Mouse (Mus musculus): ENCODE measurements around the gene Setd1b.

Setd1b gene

DNA sequence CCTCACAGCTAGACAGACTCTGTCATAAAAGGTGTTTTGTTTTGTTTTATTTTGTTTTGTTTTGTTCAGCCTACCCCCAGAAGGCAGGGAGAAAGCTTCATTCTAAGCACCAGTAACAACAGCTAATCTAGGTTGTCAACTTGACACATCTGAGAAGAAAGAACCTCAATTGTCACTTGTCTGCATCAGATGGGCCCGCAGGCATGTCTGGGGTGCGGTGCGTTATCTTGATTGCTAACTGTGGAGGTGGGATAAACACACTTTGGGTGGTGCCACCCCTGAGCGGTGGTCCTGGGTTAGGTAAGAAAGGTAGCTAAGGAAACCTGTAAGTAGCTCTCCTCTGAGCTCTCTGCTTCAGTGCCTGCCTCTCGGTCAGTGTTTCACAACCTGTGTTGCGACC is 15.0 kb upstream of the Setd1b start:
- no peak for DNase-seq (ENCODE audit: low spot score in 2 of 2)

DNA sequence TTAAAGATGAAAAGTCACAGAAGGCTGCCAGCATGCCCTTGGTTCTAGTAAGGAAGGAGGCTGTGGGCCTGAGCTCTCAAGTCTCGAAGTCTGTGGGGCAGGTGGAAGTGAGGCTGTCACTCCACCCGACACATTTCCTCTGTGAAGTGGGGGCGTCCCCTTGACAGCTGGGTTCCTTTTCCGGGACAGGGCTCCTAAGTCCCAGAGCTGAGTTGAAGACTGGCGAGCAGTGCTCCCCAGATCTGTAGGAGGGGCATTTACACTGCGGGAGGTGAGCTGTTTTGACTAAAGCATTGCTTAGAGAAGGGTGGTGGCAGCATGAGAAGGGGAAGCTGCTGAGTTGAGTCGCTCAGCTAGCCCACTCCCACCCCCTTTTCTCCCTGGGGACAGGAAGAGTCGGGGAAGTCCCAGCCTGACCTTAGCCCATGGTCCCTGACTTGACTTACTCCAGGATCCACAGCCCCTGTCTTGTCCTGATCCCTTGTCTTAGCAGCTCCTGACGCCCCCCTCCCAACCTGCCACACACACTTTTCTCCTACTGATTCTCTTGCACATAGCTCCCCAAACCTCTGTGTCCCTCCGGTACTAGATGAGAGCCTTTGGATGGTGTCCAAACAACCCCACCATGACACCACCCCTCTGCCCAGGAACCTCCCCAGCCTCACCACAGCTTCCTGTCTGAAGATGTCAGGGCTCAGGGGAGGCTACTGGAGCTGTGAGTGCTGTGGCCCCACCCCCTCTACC is 13.4 kb upstream of the Setd1b start:
- no peak for DNase-seq (ENCODE audit: low spot score in 2 of 2)

DNA sequence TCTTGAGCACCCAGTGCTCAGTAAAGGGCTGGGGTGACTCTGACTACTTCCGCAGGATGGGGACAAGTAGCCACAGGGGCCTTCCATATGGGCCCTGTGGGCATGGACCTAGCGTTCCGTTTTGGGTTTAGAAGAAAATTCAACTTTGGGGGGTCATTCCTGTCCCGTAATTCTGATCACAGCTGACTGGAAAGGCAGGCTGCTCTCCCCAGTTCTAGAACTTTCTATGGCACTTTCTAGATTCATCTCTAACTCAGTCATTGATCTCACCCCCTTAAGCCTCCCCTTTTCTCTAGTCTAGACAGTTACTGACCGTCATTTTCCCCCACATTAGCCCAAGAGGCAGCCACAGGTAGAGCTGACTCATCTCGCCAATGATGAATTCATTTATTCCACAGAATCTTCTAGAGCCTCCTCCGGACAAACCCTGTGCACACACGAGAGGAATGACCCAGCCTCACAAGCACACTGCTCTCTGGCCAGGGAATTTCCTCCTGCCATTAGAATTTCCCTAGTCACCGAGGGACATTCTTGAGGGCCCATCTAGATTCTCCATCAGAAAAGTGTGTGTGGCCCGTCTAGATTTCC is 12.7 kb upstream of the Setd1b start:
- no peak for DNase-seq (ENCODE audit: low spot score in 2 of 2)

DNA sequence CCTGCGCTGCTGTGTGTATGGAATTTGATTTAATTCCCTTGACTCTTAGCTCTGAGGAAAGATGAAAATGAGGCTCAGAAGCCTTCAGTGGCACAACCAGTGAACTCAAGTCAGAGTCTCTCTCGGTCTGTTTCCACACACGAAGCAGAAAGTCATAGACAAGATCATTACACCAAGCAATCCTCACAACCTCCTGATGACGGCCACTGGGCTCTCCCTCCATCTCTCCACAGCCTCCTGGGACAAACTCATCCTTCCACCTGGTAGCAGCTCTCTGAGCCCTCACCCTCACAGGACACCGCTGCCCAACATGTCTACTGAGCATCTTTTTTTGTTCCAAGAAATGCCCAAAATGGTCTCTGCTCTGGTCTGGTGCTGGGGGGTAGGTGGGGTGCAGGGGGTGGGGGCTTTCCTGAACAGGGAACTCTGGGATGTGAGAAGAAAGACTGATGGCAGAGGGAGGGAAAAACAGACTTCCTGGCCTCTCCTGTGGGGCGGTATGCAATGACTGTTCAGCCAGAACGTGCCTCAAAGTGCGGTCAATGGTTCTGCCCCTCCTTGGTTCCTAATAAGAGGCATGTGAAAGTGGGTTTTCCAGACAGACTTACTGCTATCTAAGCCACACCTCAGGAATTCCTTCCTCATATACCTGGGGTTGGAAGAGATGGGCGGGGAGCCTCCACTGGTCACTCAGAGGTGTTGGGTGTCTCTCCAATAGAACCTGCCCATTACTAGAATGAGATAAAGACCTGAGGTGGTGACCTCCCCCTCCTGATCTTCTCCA is 11.8 kb upstream of the Setd1b start:
- no peak for DNase-seq (ENCODE audit: low spot score in 2 of 2)

DNA sequence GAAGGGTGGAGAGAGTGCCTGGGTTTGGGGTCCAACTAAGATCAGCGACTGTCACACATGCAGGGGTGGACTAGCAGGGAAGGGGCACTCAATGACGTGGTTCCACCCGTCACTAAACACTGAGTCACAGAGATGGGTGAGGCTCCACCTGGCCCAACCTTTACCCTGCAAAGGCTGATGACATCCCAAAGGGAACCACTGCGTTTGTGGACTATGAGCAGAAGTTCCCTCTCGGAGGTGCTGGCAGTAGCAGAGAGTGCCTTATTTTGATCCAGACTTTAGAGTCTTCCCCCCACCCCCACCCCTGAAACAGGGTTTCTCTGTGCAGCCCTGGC is 11.2 kb upstream of the Setd1b start:
- DNase-seq (ENCODE audit: low spot score in 2 of 2), result no peak

DNA sequence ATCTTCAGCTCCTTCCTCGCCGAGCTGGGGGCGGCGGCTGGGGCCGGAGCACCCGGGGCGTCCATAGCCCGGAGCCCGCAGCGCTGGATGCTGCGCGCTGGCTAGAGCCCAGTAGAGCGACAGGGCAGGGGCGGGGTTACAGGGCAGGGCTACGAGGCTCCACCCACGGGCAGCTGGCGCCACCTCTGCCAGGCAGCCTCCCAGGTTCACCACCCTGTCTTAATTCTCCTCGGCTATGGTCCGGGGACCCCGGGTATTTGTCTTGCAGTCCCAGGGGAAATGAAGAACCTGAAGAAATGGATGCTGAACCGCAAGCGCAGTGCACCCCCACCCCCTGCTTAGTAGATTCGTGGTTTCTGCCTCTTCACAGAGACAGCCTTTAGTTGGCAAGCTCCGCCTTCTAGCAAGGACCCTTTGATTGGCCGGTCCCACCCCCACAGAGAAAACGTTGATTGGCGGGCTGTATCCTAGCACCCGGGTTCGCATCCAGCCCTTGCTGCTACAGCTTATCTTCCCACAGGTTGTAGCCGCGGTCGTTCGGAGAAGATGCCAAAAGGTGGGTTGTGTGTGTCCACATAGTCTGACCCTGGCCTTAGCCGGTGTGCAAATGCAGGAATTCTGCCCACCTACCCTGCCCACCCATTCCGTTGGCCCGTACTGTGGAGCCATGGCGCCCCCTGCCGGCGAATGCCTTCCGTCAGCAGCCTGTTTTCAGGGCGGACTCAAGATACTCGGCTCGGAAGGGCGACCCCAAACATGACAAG is 9.5 kb upstream of the Setd1b start, which contains the start of gene Rhof:
Gene Rhof, minus strand, starts transcription at position 385 of the 764 bp plus-strand sequence.
- DNase-seq (ENCODE audit: low spot score in 2 of 2), result peak; percentile 83 to 89

DNA sequence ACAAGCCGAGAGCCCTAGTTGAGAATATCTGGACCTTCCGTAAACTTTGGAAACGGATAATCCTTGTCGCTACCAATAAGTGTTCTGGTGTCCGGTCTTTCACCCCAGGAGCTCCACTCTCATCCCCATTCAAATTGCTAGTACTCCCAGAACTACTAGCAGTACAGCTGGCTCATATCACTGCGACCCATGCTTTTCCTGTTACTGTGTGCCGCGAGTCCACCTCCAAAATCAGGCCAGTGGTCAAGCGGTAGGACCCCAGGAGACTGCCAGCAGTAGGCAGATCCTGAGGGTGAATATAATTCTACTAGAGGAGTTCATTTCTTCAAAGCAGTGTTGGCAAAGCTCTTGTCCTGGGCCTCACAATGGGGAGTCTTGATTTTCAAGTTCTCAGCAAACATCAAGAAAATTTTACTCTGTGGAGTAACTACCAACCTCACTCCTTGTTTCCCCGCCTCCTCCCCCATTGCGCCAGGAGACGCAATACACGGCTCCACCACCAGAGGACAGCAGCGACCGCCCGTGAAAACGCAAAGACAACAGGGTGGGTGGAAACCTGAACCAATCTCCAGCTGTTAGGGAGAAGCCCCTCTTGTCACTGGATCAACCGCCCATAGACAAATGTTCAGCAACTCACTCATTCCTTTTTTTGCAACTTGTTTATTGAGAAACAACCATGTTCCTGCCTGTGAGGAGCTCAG is 8.8 kb upstream of the Setd1b start:
- DNase-seq (ENCODE audit: low spot score in 2 of 2), result peak; percentile 92

DNA sequence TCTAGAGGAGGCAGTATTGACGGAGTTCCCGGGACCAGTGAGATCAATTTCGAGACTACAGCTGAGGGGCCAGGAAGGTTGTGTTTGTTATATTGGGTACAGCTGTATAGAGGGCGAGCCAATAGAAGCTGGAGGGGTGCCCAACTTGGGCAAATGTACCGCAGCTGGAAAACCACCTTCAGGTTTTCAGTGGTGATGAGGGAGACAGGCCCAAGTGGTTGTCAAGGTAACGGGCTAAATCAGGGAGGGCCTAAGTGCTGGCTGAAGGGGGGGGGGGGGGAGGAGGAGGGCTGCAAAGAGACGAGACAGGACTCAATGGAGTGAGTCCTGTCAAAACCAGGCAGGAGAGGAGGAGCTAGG is 8.2 kb upstream of the Setd1b start:
- no peak for DNase-seq (ENCODE audit: low spot score in 2 of 2)

DNA sequence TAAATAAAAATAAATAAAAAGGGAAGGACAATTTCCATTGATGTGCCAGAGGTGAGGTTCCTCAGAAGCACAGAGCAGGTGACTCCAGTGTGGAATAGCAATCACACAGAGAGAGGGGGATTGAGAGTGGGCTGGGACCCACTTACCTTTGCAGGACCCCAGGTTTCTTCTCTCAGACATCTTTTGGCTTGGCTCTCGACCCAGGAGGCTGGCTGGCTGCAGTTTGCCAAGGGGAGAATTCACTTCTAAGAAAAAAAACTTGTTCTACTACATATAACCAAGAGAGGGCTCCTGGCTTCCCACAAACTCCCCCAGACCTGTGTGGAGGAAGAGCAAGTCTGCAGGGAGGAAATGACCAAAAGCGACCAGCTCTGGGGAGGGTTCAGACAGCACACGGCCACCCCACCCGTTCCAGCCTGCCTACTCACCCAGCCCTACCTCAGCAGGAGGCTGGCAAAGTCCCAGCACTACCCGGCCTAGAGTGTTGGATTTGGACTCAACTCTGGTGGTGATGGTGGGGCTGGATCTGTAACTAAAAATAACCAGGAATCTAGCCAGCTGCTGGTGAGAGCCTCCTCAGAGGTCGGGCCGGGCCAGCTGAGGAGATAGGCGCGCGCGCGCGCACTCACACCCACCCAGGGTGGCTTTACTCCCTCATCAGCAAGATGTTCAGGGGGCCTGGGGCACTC is 7.7 kb upstream of the Setd1b start:
- peak; percentile 49 to 60 for DNase-seq (ENCODE audit: low spot score in 2 of 2)

DNA sequence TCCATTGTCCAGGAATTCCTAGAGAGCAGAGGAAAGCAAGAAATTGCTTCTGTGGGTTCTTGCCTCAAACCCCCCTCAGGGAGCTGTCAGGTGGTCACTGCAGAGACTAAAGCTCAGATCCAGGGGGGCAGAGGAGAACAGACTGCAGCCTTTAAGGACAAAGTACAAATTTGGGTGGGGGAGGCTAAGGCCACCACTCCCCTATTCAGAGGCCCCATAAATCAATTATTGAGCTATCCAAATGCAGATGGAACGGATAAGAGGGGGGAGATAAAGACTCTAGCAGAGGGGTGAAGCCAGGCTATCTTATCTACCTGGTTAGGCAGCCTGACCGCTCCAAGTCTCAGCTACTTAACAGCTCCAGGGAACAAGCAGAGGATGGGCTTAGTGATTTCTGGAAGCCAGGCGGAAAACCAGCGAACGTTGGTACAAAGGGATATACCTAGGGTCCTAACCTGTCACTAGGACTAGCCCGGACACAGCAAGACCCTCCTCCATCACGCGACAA is 7.1 kb upstream of the Setd1b start:
- no peak for DNase-seq (ENCODE audit: low spot score in 2 of 2)

DNA sequence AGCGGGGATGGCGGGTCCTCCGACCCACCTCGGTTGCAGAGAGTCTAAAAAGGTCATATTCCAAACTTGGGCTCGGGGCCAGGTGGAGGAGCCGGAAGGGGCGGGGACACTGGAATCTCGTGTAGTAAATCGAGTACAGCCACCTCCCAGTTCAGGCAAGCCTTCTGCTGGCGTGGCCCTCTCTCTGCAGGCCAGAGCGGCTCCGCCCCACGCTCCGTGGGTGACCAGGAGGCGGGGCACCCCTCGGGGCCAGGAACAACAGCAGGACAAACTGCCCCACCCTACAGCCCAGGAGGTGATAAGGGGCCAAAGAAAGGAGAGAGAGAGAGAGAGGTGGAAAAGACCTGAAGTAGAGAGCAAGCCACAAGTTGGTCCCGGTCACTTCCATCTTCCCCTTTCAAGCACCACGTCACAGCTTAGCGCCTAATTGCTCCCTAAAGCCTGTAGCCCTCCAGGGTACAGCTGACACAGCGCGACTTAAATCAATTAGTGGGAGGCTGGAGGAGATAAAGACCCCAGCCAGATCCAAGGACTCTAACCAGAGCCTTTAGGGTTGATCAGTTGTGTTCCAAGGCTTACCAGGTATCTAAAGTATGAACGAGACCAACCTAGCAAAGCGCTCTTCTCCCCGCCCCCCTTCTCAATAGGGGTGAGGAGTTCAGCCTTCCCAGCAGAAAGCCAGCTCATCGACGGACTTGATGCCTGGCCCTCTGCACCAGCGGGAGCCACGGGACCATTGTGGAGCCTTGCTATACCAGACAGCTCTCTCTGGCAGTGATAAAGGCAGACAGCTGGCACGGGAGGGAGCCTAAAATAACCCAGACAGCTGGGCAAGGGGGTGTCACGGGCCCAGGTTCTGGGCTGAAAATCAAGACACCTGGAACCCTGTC is 6.3 kb upstream of the Setd1b start:
- DNase-seq (ENCODE audit: low spot score in 2 of 2), result peak; percentile 68 to 84

DNA sequence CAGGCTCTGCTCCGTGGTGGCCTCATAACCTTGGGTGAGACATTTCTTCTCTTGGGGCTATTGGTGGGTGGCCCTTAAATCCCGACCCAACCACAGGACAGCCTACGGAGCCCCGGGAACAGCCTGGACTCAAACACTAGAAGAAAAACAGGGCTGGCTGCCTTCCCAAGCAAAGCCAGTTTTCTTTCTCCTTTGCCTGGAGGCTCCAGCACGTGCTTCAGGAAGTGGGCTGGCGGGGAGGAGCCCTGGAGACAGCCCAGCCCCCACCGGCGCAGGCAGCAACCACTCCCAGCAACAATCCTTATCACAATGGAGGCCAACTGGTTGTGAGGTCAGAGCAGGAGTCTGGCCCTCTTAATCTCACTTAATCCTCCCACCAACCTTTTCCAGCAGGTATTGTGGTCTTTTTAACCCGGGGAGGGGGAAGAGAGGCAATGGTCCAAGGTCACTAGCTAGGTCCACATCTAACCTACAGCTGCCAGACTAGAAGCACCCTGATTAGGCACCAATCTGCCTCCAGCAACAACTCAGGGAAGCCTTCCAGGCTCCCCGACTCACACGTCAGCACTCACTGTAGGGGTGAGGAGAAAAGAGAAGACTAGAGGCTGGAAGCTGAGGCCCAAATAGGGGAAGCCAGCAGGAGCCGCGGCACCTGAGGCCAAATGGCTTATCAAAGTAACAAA is 5.5 kb upstream of the Setd1b start:
- DNase-seq (ENCODE audit: low spot score in 2 of 2), result peak; percentile 78 to 91

DNA sequence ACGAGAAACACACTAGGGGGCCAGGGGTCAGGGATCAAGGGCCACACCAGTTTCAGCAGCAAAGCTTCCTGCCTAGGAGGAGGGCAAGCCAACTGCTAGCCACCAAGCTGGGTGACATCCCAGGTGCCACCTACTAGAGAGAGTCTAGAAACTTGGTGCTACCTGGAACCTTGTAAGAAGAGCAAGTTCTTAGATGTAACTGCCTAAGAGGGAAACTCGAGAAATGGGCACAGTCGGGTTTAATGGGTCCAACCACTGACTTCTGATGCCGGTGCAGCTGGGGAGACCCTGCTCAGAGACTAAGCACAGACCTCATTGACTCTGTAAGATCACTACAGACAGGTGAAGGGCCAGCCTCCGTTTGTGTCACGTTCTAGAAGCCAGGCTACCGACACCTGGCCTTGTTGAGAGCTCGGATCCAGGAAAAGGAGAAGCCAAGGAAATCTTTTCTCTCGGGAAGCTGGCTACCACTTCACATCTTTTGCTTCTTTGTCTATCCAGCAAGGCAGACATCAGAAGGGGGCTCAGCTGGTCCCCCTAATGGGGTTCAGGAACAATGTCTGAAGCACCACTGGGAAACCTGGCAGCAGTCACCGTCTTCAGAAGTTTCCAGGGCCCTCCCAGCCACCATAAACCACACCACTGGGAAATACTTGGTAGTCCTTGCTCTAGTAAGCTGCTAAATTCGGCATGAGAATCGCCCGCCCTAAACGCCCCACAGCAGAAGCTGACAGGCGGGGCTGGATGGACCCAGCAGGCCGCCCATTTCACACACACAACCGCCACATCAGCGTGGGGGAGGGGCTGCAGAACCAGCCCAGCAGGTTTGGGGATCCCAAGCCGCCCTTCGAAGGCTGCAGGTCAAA is 4.7 kb upstream of the Setd1b start:
- peak; percentile 70 to 76 for DNase-seq (ENCODE audit: low spot score in 2 of 2)

DNA sequence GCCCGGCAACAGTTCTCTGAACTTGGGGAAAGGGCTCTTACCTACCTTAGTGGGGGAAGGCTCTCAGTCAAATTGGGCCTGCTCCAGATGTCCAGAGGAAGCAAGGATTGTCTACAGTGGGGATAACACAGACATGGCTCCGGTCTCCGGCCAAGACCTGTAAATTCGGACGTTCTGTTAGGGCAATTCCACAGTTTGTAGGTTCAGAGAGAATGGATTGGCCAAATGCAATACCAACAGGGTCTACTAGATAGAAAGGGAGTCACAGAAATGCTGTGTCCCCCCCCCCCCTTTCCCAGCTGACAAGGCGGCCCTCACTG is 4.1 kb upstream of the Setd1b start:
- no peak for DNase-seq (ENCODE audit: low spot score in 2 of 2)

DNA sequence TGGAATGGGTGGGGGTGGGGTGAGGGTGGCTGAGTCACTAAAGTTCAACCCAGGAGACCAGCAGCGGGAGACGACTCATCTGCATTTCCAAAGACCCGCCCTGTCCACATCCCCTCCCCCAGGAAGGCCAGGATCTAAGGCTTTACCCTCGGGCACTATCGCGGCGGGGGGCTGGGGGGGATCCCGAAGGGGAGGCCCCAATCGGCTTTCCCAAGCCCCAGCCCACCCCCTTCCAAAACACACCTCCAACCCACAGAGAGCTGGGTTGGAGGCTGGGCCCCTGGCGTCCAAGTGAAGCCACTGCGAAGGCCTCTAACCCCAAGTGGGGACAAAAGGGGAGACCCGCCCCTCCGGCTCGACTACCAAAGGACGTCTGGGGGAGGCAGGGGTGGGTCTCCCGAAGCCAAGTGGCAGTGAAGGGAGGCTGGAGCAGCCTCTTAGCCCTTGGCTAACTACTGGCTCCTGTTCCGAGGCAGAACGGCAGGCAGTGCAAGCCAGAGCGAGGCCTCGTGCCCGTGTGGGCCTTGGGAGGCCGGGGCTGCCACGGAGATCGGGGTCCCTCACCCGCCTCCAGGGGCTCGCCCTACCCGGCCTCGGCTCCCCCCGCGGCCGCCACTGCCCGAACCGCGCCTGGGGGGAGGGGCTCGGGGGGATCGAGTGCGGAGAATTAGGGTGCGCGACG is 3.6 kb upstream of the Setd1b start:
- DNase-seq (ENCODE audit: low spot score in 2 of 2), result no peak

DNA sequence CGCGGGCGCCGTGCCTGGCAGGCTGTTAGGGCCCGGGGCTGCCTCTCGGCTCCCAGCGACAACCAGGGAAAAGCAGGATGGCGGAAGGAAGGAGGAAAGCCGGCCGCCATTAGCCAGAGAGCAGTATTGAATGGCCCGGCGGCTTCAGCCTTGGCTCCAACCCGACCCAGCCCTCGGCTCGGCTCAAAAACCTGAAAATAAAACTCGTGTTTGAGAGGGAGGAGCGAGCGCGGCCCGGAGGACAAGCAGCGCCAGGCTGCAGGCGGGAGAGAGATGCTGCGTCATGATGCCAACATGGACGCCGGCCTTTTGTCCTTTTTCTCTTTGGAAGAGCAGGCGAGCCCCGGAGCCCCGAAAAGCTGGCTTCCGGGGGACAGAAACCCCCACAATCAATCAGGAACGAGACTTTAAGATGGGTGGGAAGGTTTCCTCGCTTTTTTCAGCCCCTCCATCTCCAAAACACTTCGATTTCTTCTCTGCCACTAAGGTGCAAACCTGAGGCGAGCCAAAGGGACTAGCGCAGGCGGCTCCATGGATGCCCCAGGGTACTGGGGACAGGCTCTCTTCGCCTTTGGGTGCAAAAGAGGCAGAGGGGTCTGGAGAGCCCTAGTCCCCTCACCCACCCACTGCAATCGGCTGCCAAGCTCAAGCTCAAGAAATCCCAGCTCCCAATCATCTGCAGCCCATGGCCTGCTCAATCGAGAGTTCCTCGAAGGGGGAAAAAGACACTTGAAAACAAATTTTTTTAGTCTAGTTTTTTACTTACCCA is 2.9 kb upstream of the Setd1b start:
- DNase-seq (ENCODE audit: low spot score in 2 of 2), result peak; percentile 87 to 90
